Mouse (Mus musculus) cerebellum, adult 2 months (tissue): ENCODE measurements around the gene Lrmda. TPM values are rescaled to one million over a fixed set of nuclear protein-coding genes. Genes with fewer than 3 reads are reported as not detected.

Source experiments
- DNase-seq, 2 experiments: peaks; one replicate each; pipeline ENCODE4 v3.0.0; 2021
- H3K27ac ChIP-seq: fragments of 200-500 bp; 2 replicates; pipeline ENCODE4 v1.5.1; 2012; ENCODE audit warnings: low read length, control low read depth, inconsistent platforms; ENCODE audit not compliant: insufficient read depth
- H3K27me3 ChIP-seq: fragments of 200-500 bp; 2 replicates; pipeline ENCODE4 v1.6.1; 2012; ENCODE audit warnings: inconsistent platforms, mild to moderate bottlenecking, low read length, moderate library complexity; ENCODE audit not compliant: control insufficient read depth, insufficient read depth
- H3K4me1 ChIP-seq: fragments of 200-500 bp; 2 replicates; pipeline ENCODE4 v1.6.1; 2011; ENCODE audit warnings: low read length; ENCODE audit not compliant: control insufficient read depth, insufficient read depth
- H3K4me3 ChIP-seq: fragments of 200-500 bp; replicated peaks from 2 replicates; pipeline ENCODE3; 2011; ENCODE audit warnings: mild to moderate bottlenecking, low read depth, low read length, control low read depth; ENCODE audit not compliant: insufficient read depth
- CTCF ChIP-seq: fragments of 200-500 bp; IDR thresholded peaks from 2 replicates; pipeline ENCODE4 v1.5.1; 2011; ENCODE audit warnings: low read depth, mild to moderate bottlenecking, control low read depth, low read length, moderate library complexity, borderline replicate concordance; ENCODE audit not compliant: insufficient read depth
- POLR2A ChIP-seq: fragments of 200-500 bp; IDR thresholded peaks from 2 replicates; pipeline ENCODE4 v1.6.1; 2011; ENCODE audit warnings: low read length, control low read depth, borderline replicate concordance; ENCODE audit not compliant: insufficient read depth
- WGBS: fragments of 180-500 bp; shearing (Covaris S2); methylation state at CpG from one replicate; pipeline ENCODE4 v1.1.7; 2018; 5-methylcytosine and 5-hydroxymethylcytosine counted together
- polyA plus RNA-seq: library from polyadenylated mRNA; depleted of rRNA; stranded (reverse); fragments of >200 nt; gene quantifications from 2 replicates; pipeline ENCODE4 v1.2.3, GENCODE M21; 2012

Gene Lrmda
- polyA plus RNA-seq, 1 experiment, result 0.65 TPM

DNA sequence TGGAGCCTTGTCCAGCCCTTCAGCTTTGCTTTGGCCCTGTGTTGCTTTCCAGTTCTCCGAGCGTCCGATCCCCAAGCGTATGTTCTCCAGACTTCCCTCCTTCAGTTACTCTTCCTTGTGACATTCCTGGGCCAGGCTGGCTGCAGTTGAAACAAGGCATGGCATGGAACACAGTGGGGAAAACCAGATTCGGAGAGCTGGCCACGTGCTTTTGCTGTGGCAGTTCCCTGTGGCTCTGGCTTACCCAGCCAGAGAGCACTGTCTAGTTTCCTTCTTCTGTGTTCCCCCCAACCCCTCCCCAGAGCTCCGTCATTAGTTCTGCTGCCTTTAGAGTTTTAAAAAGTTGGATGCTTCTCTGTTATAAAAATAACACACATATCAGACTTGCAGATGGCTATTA is 147.8 kb downstream of the Lrmda start:
- Histone ChIP-seq H3K4me1 (no peaks in the 10 kb centered on the region), H3K27me3 (no peaks in the 10 kb centered on the region), H3K4me3 (no peak overlapping the region), H3K27ac (no peak overlapping the region)
- TF ChIP-seq CTCF, result no peak
- no peak for TF ChIP-seq POLR2A
- DNase-seq, result no peak
- WGBS, result 65% methylated on average over 7 of the region's 7 CpGs

DNA sequence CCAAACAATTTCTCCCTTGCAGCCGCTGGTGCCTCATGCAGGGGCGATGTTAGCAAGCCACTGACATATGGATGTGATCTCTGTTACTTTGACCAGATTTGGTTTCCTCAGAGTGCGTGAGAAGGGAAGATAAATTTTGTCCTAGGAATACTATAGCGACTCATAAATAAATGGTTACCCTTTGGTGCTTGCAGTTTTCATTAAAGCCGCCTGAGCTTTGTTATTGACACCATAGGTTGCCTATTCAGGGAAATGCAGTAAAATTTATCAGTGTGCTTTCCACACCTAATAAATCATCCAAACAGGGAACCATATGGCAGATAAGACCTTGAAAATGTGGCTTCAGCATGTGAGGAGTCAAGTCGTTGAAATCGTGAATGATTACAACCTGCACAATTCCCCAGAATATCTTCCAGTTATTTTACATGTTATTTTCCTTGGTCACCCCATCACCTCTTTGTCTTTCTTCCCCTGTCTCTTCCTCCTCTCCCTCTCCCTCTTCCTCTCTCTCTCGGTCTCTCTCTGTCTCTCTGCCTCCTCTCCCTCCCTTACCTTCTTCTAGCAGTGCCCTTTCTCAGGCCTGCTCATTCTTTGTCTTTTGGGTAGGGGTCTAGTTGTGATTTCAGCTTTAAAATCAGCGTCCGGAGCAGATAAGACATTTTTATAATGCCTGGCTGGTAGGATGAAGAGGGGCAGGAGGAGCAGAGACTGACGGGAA is 148.7 kb downstream of the Lrmda start:
- no peak overlapping the region for H3K27ac ChIP-seq

DNA sequence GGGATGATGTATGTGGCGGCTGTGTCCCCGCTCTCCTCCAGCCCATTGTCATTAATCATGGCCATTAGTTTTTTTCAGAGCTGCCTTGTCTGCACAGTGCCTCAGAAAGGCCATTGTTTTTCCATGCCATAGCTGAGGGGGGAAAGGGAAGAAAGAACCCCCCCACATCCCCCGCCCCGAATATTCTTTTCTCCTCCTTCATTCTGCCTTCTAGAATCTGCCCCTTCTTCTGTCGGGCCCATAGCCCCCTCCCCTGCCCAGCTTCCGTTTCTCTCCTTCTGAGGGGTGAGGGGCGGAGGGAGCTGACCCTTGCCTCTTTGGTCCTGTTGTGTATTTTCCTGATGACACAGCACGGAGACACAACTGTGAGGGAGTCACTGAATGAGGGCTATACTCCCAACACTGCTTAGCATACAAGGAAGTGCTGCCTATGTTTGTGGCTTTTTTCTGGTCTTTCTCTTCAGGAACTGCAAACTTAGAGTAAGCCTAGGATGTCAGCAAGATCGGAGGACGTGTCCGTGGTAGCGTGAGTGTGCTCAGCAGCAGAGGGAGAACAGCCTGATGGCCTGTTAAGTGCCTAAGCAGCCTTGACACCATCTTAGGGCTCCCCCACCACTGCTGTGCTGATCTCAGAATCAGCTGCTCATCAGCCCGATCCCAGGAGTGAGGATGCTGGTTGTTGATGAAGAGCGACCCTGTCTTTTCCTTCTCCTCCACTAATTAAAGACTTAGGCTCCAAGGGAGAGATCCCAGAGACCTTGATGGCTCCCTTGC is 149.5 kb downstream of the Lrmda start:
- no peaks in the 10 kb centered on the region for H3K27me3 ChIP-seq
- no peak overlapping the region for H3K4me3 ChIP-seq
- H3K27ac ChIP-seq, result no peak overlapping the region
- H3K4me1 ChIP-seq, result no peaks in the 10 kb centered on the region
- DNase-seq, result no peak
- TF ChIP-seq CTCF (no peak), POLR2A (no peak)
- WGBS, result 65% methylated on average over 14 of the region's 14 CpGs

More for the DNA sequence above, 148.7 kb downstream of the Lrmda start:
- Histone ChIP-seq H3K27me3 (no peaks in the 10 kb centered on the region), H3K4me3 (no peak overlapping the region), H3K4me1 (no peaks in the 10 kb centered on the region)
- 76% methylated on average over 11 of the region's 11 CpGs for whole genome bisulfite sequencing
- TF ChIP-seq CTCF (no peak), POLR2A (no peak)
- DNase-seq, result no peak

DNA sequence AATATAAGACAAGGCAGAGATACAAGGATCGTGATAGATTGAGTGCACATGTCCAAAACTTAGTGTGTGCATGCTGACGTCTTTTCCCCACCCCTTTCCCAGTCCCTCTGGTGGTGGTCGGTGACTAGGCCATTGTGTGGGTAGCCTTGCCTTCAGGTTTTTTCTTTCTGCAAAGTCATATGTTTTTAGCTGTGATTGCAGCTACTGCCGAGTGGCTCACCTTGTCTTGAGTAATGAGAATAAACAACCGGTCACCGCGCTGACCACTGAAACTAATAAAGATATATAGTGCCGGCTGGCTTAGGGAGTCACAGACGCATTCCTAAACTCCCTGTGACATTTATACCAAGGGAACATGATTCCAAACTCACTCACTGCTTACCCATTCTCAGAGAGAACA is 155.2 kb downstream of the Lrmda start:
- H3K4me3 ChIP-seq, result no peak overlapping the region
- TF ChIP-seq POLR2A (no peak), CTCF (no peak)
- no peak for DNase-seq
- WGBS, result 77% methylated on average over 9 of the region's 9 CpGs
- no peaks in the 10 kb centered on the region for H3K4me1 ChIP-seq
- no peaks in the 10 kb centered on the region for H3K27me3 ChIP-seq
- no peak overlapping the region for H3K27ac ChIP-seq

DNA sequence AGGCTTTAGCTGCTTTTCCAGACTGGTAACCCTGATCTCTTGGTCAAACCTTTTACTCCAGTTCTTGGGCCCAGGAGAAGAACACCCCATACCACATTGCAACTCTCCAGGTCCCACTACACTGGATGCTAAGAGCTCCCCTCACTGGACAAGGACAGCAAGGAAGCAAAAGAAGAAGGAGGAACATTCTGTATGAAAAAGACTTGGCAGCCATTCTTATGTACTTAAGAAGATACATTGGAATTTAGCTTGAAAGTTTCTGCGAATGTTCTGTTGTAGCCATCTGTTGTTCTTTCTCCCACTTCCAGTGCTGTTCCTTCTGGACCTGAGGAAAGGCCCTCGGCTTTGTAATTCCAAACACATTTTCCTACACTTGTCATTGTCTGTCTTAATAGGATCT is 160.2 kb downstream of the Lrmda start:
- no peaks in the 10 kb centered on the region for H3K27me3 ChIP-seq
- no peaks in the 10 kb centered on the region for H3K4me1 ChIP-seq
- WGBS, result 72% methylated on average over 2 of the region's 2 CpGs
- TF ChIP-seq CTCF, result no peak
- no peak for TF ChIP-seq POLR2A
- H3K27ac ChIP-seq, result no peak overlapping the region
- H3K4me3 ChIP-seq, result no peak overlapping the region
- no peak for DNase-seq

DNA sequence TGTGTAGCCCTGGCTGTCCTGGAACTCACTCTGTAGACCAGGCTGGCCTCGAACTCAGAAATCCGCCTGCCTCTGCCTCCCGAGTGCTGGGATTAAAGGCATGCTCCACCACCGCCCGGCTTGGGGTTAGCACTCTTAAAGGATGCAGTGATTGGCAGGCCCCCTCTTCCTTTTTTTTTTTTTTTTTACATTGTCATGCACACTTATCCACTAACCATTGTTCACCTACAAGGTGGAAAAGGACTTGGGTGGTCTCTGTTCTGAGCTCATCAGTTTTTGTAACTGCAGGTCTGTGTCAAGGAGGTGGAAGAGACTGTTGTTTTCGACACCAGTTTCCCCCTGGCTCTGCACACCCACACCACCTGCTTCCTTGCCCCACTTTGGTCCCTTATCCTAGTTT is 162.0 kb downstream of the Lrmda start:
- WGBS, result 84% methylated on average over 6 of the region's 6 CpGs
- no peak for TF ChIP-seq CTCF
- no peak for TF ChIP-seq POLR2A

DNA sequence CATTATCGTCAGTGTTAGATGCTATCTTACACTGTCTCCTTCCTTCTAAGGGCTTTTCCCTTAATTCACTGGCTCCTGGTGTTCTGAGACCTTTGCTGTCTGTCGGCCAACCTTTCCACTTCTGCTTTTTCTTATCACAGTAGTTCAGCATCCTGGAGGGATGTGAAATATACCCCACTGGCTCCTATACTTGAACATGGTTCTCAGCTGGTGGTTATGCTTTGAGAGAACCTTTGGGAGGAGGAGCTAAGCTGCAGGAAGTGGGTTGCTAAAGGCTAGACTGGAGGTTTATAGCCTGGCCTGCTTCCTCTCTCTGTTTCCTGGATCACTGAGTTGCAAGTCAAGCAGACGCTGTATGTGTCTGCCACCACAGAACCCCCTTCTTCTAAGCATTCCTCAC is 163.7 kb downstream of the Lrmda start:
- no peaks in the 10 kb centered on the region for H3K27me3 ChIP-seq
- no peak overlapping the region for H3K27ac ChIP-seq
- DNase-seq, result no peak
- H3K4me1 ChIP-seq, result no peaks in the 10 kb centered on the region
- TF ChIP-seq CTCF (no peak), POLR2A (no peak)
- H3K4me3 ChIP-seq, result no peak overlapping the region
- 78% methylated on average over 3 of the region's 3 CpGs for WGBS

More for the DNA sequence above, 162.0 kb downstream of the Lrmda start:
- Histone ChIP-seq H3K27ac (no peak overlapping the region), H3K4me3 (no peak overlapping the region), H3K4me1 (no peaks in the 10 kb centered on the region), H3K27me3 (no peaks in the 10 kb centered on the region)
- no peak for DNase-seq

DNA sequence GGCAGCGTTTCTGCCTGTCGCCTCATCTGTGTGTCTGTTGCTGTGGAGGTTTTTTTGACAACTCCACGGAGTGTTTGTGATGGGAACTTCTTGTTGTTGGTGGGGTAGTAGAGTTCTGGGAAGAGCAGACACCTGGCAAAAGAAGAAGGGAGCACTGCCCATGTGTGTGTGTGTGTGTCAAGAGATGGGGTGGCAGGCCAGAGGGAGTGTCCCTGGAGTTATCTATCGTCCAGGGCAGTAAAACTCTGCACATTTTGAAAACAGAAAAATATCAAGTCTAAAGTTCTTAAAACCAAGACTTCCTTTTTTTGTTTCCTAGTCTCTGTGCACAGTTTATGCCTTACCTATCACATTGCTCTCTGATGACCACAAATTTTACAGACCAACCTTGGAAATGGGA is 165.9 kb downstream of the Lrmda start:
- Histone ChIP-seq H3K4me3 (no peak overlapping the region), H3K27me3 (no peaks in the 10 kb centered on the region), H3K4me1 (no peaks in the 10 kb centered on the region), H3K27ac (no peak overlapping the region)
- TF ChIP-seq POLR2A, result no peak
- TF ChIP-seq CTCF, result no peak
- WGBS, result 79% methylated on average over 4 of the region's 4 CpGs
- DNase-seq, result no peak
